Mouse (Mus musculus): Measurements from ENCODE around the gene 2010003K11Rik.

- TF ChIP-seq FLI1 (IDR thresholded peaks at IDR 0.05; ENCODE audit: low read length) (no peak), GATA1 (IDR thresholded peaks at IDR 0.05; ENCODE audit: borderline replicate concordance, low read length) (no peak)
Observed at GRCm38 (mm10) chr19:4540263-4540662, 41.9 kb upstream of the 2010003K11Rik start.

Data from megakaryocyte, embryonic 14.5 days (primary cell).